Mouse (Mus musculus): ENCODE measurements at regions not wholly inside any gene's neighbourhood (a gene's known extent, or its start where the extent isn't known, plus 50 kb on each side); places are given as distances from the start of the nearest gene placed in this dataset.
A peak's percentile ranks its signal among the peaks of the same experiment; 100 is the strongest.

GRCm38 (mm10) chr12:16176326-16176725 is 359.6 kb upstream of the Trib2 start:
- no peaks in the 10 kb centered on the region for H3K9me3 ChIP-seq (ENCODE audit: control insufficient read depth, low read length)
- H3K4me2 ChIP-seq (ENCODE audit: low read length): no peak overlapping the region
- no peak for ATAC-seq
- WGBS: 97% methylated on average over 1 of the region's 1 CpGs
- H3K9ac ChIP-seq (ENCODE audit: low read depth, low read length): no peak overlapping the region
- no peak overlapping the region for H3K27ac ChIP-seq (ENCODE audit: low read depth, low read length)
- no peak overlapping the region for H3K4me3 ChIP-seq (ENCODE audit: low read length)
- H3K27me3 ChIP-seq (replicated peaks; ENCODE audit: control insufficient read depth, insufficient read depth, low read length): no peaks in the 10 kb centered on the region
- H3K4me1 ChIP-seq (ENCODE audit: control insufficient read depth, insufficient read depth, low read depth, low read length): no peaks in the 10 kb centered on the region
- no peaks in the 10 kb centered on the region for H3K36me3 ChIP-seq (ENCODE audit: control insufficient read depth, insufficient read depth, low read length)

- no peaks in the 10 kb centered on the region for H3K27me3 ChIP-seq (replicated peaks; ENCODE audit: control insufficient read depth, insufficient read depth, low read length)
- no peak overlapping the region for H3K9ac ChIP-seq (ENCODE audit: low read depth, low read length)
- H3K4me3 ChIP-seq (ENCODE audit: low read length): no peak overlapping the region
- H3K4me2 ChIP-seq (ENCODE audit: low read length): no peak overlapping the region
- no peak overlapping the region for H3K27ac ChIP-seq (ENCODE audit: low read depth, low read length)
- no peaks in the 10 kb centered on the region for H3K9me3 ChIP-seq (ENCODE audit: control insufficient read depth, low read length)
- 80% methylated on average over 2 of the region's 2 CpGs for WGBS
- no peaks in the 10 kb centered on the region for H3K4me1 ChIP-seq (ENCODE audit: control insufficient read depth, insufficient read depth, low read depth, low read length)
- no peaks in the 10 kb centered on the region for H3K36me3 ChIP-seq (ENCODE audit: control insufficient read depth, insufficient read depth, low read length)
- no peak for ATAC-seq
Measured at GRCm38 (mm10) chr12:16172176-16172575, 355.5 kb upstream of the Trib2 start.

- 84% methylated on average over 5 of the region's 5 CpGs for WGBS
Measured at GRCm38 (mm10) chr12:16171636-16172035, 354.9 kb upstream of the Trib2 start.

GRCm38 (mm10) chr12:16169781-16170535 is 353.2 kb upstream of the Trib2 start:
- no peaks in the 10 kb centered on the region for H3K27me3 ChIP-seq (replicated peaks; ENCODE audit: control insufficient read depth, insufficient read depth, low read length)
- no peaks in the 10 kb centered on the region for H3K9me3 ChIP-seq (ENCODE audit: control insufficient read depth, low read length)
- no peaks in the 10 kb centered on the region for H3K4me1 ChIP-seq (ENCODE audit: control insufficient read depth, insufficient read depth, low read depth, low read length)
- no peak for ATAC-seq
- H3K27ac ChIP-seq (ENCODE audit: low read depth, low read length): no peak overlapping the region
- no peak overlapping the region for H3K4me3 ChIP-seq (ENCODE audit: low read length)
- 80% methylated on average over 7 of the region's 7 CpGs for WGBS
- no peaks in the 10 kb centered on the region for H3K36me3 ChIP-seq (ENCODE audit: control insufficient read depth, insufficient read depth, low read length)
- no peak overlapping the region for H3K9ac ChIP-seq (ENCODE audit: low read depth, low read length)
- no peak overlapping the region for H3K4me2 ChIP-seq (ENCODE audit: low read length)

More at GRCm38 (mm10) chr12:16171636-16172035, 354.9 kb upstream of the Trib2 start:
- Histone ChIP-seq H3K27me3 (replicated peaks; ENCODE audit: control insufficient read depth, insufficient read depth, low read length) (no peaks in the 10 kb centered on the region), H3K4me1 (ENCODE audit: control insufficient read depth, insufficient read depth, low read depth, low read length) (no peaks in the 10 kb centered on the region), H3K36me3 (ENCODE audit: control insufficient read depth, insufficient read depth, low read length) (no peaks in the 10 kb centered on the region), H3K9me3 (ENCODE audit: control insufficient read depth, low read length) (no peaks in the 10 kb centered on the region), H3K27ac (ENCODE audit: low read depth, low read length) (no peak overlapping the region), H3K4me3 (ENCODE audit: low read length) (no peak overlapping the region), H3K4me2 (ENCODE audit: low read length) (no peak overlapping the region), H3K9ac (ENCODE audit: low read depth, low read length) (no peak overlapping the region)
- ATAC-seq: no peak

- ATAC-seq: no peak
- WGBS: 68% methylated on average over 7 of the region's 7 CpGs
- Histone ChIP-seq H3K36me3 (ENCODE audit: control insufficient read depth, insufficient read depth, low read length) (no peaks in the 10 kb centered on the region), H3K4me2 (ENCODE audit: low read length) (no peak overlapping the region), H3K27me3 (replicated peaks; ENCODE audit: control insufficient read depth, insufficient read depth, low read length) (no peaks in the 10 kb centered on the region), H3K9ac (ENCODE audit: low read depth, low read length) (no peak overlapping the region), H3K9me3 (ENCODE audit: control insufficient read depth, low read length) (no peaks in the 10 kb centered on the region), H3K27ac (ENCODE audit: low read depth, low read length) (no peak overlapping the region), H3K4me3 (ENCODE audit: low read length) (no peak overlapping the region), H3K4me1 (ENCODE audit: control insufficient read depth, insufficient read depth, low read depth, low read length) (no peaks in the 10 kb centered on the region)
Measured at GRCm38 (mm10) chr12:16167793-16168343, 351.1 kb upstream of the Trib2 start.

GRCm38 (mm10) chr12:16165126-16165525 is 348.4 kb upstream of the Trib2 start:
- Histone ChIP-seq H3K9me3 (ENCODE audit: control insufficient read depth, low read length) (no peaks in the 10 kb centered on the region), H3K27me3 (replicated peaks; ENCODE audit: control insufficient read depth, insufficient read depth, low read length) (no peaks in the 10 kb centered on the region), H3K4me3 (ENCODE audit: low read length) (no peak overlapping the region), H3K9ac (ENCODE audit: low read depth, low read length) (no peak overlapping the region), H3K4me2 (ENCODE audit: low read length) (no peak overlapping the region), H3K36me3 (ENCODE audit: control insufficient read depth, insufficient read depth, low read length) (no peaks in the 10 kb centered on the region), H3K4me1 (ENCODE audit: control insufficient read depth, insufficient read depth, low read depth, low read length) (no peaks in the 10 kb centered on the region), H3K27ac (ENCODE audit: low read depth, low read length) (no peak overlapping the region)
- 80% methylated on average over 4 of the region's 4 CpGs for WGBS
- no peak for ATAC-seq

GRCm38 (mm10) chr12:16161947-16162346 is 345.2 kb upstream of the Trib2 start:
- no peaks in the 10 kb centered on the region for H3K9me3 ChIP-seq (ENCODE audit: control insufficient read depth, low read length)
- ATAC-seq: no peak
- peaks cover 6% of the 10 kb centered on the region; the same call in 1 of the 2 replicates for H3K4me1 ChIP-seq (ENCODE audit: control insufficient read depth, insufficient read depth, low read depth, low read length)
- no peak overlapping the region for H3K4me3 ChIP-seq (ENCODE audit: low read length)
- 79% methylated on average over 4 of the region's 4 CpGs for WGBS
- no peaks in the 10 kb centered on the region for H3K36me3 ChIP-seq (ENCODE audit: control insufficient read depth, insufficient read depth, low read length)
- no peak overlapping the region for H3K9ac ChIP-seq (ENCODE audit: low read depth, low read length)
- no peak overlapping the region for H3K4me2 ChIP-seq (ENCODE audit: low read length)
- H3K27me3 ChIP-seq (replicated peaks; ENCODE audit: control insufficient read depth, insufficient read depth, low read length): no peaks in the 10 kb centered on the region
- no peak overlapping the region for H3K27ac ChIP-seq (ENCODE audit: low read depth, low read length)

- no peak overlapping the region for H3K4me3 ChIP-seq (ENCODE audit: low read length)
- no peaks in the 10 kb centered on the region for H3K27me3 ChIP-seq (replicated peaks; ENCODE audit: control insufficient read depth, insufficient read depth, low read length)
- no peak overlapping the region; the same call in 1 of the 2 replicates for H3K4me2 ChIP-seq (ENCODE audit: low read length)
- ATAC-seq: peak; percentile 76
- WGBS: 49% methylated on average over 7 of the region's 7 CpGs
- 0 out of 2 replicates have a peak overlapping the region, but pooled peaks have one; percentile 3 for H3K27ac ChIP-seq (ENCODE audit: low read depth, low read length)
- H3K36me3 ChIP-seq (ENCODE audit: control insufficient read depth, insufficient read depth, low read length): no peaks in the 10 kb centered on the region
- peaks cover 17% of the 10 kb centered on the region for H3K4me1 ChIP-seq (ENCODE audit: control insufficient read depth, insufficient read depth, low read depth, low read length)
- no peak overlapping the region for H3K9ac ChIP-seq (ENCODE audit: low read depth, low read length)
- H3K9me3 ChIP-seq (ENCODE audit: control insufficient read depth, low read length): no peaks in the 10 kb centered on the region
Measured at GRCm38 (mm10) chr12:16157896-16158295, 341.2 kb upstream of the Trib2 start.

- WGBS: 13% methylated on average over 2 of the region's 2 CpGs
- no peaks in the 10 kb centered on the region for H3K36me3 ChIP-seq (ENCODE audit: control insufficient read depth, insufficient read depth, low read length)
Measured at GRCm38 (mm10) chr12:16155791-16156558, 339.3 kb upstream of the Trib2 start.

More at GRCm38 (mm10) chr12:16155791-16156558, 339.3 kb upstream of the Trib2 start:
- Histone ChIP-seq H3K4me2 (ENCODE audit: low read length) (no peak overlapping the region), H3K4me1 (ENCODE audit: control insufficient read depth, insufficient read depth, low read depth, low read length) (peaks cover 20% of the 10 kb centered on the region), H3K27ac (ENCODE audit: low read depth, low read length) (peak overlapping the region; percentile 66), H3K4me3 (ENCODE audit: low read length) (no peak overlapping the region), H3K9ac (ENCODE audit: low read depth, low read length) (0 out of 2 replicates have a peak overlapping the region, but pooled peaks have one; percentile 9), H3K9me3 (ENCODE audit: control insufficient read depth, low read length) (no peaks in the 10 kb centered on the region), H3K27me3 (replicated peaks; ENCODE audit: control insufficient read depth, insufficient read depth, low read length) (no peaks in the 10 kb centered on the region)
- peak; percentile 93 for ATAC-seq

Data from hindbrain, embryonic 16.5 days (tissue).